Mouse (Mus musculus): ENCODE data around the gene Gm37240. TPM values are rescaled to one million over a fixed set of nuclear protein-coding genes. Genes with fewer than 3 reads are reported as not detected.

The Gm37240 gene
- polyA plus RNA-seq, 1 experiment from 2014 or later, result 0.67 TPM

DNA sequence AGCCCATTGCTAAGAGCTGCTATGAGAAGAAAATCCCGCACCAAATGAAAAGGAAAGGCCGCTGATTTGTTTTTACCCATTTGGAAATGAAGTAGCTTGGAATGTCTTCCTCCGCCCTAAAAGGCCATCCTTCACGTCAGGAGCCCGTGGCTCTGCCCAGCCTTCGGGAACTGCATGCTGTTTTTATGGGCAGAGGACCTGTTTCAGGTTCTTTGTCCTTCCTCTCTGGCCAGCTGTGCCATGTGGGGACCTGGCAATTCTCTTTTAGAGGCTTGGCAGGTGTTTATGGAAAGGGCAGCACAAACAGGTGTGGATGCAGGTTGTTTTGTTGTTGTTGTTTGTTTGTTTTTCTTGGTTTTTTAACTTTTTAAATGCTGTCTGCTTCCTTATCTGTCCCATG is 1154.8 kb downstream of the Gm37240 start:
- 6% methylated on average over 6 of the region's 6 CpGs for WGBS
- Histone ChIP-seq H3K27me3 (ENCODE audit: control insufficient read depth, insufficient read depth, low read length) (peaks cover 57% of the 10 kb centered on the region), H3K27ac (ENCODE audit: low read depth, low read length) (no peak overlapping the region), H3K9ac (ENCODE audit: low read length) (peak overlapping the region; percentile 54; the same call in 1 of the 2 replicates), H3K4me2 (peak overlapping the region; percentile 49), H3K4me1 (ENCODE audit: control insufficient read depth, insufficient read depth, low read length) (peaks cover 12% of the 10 kb centered on the region), H3K36me3 (ENCODE audit: control insufficient read depth, insufficient read depth, low read length) (no peaks in the 10 kb centered on the region), H3K4me3 (ENCODE audit: low read depth, low read length) (no peak overlapping the region), H3K9me3 (ENCODE audit: control insufficient read depth, low read length) (no peaks in the 10 kb centered on the region)
- DNase-seq (ENCODE audit: low spot score, missing footprints) (no peak), ATAC-seq (ENCODE audit: low FRiP score) (no peak)

DNA sequence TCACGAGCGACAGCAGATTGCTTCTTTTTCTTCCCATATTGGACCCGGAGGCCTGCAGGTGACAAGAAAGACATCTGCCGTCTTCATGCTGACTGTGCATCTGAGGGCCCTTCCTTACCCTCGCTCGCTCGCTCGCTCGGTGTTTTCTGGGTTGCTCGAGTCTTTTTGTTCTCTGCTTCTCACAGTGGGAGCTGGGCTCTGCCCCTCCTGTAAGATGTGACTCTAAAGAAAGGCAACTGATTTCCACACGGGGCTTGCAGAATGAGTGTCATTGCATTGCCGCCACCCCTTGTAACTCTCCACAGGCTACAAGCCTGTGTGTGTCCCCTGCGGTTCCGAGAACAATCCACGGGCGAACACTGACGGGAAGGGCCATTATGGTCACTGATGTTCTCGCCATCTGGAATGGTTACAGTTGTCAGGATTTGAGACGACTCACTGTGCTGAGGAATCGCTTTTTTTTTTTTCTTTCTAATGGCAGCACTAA is 1155.3 kb downstream of the Gm37240 start:
- peaks cover 54% of the 10 kb centered on the region for H3K27me3 ChIP-seq (ENCODE audit: control insufficient read depth, insufficient read depth, low read length)
- ATAC-seq (ENCODE audit: low FRiP score) (peak; percentile 85), DNase-seq (ENCODE audit: low spot score, missing footprints) (peak; percentile 93)
- peaks cover 12% of the 10 kb centered on the region for H3K4me1 ChIP-seq (ENCODE audit: control insufficient read depth, insufficient read depth, low read length)
- H3K9ac ChIP-seq (ENCODE audit: low read length), result peak overlapping the region; percentile 54
- peak overlapping the region; percentile 49 for H3K4me2 ChIP-seq
- H3K27ac ChIP-seq (ENCODE audit: low read depth, low read length), result peak overlapping the region; percentile 9; the same call in 1 of the 2 replicates
- no peaks in the 10 kb centered on the region for H3K36me3 ChIP-seq (ENCODE audit: control insufficient read depth, insufficient read depth, low read length)
- H3K4me3 ChIP-seq (ENCODE audit: low read depth, low read length), result peak overlapping the region; percentile 20
- no peaks in the 10 kb centered on the region for H3K9me3 ChIP-seq (ENCODE audit: control insufficient read depth, low read length)
- 2% methylated on average over 20 of the region's 20 CpGs for WGBS

DNA sequence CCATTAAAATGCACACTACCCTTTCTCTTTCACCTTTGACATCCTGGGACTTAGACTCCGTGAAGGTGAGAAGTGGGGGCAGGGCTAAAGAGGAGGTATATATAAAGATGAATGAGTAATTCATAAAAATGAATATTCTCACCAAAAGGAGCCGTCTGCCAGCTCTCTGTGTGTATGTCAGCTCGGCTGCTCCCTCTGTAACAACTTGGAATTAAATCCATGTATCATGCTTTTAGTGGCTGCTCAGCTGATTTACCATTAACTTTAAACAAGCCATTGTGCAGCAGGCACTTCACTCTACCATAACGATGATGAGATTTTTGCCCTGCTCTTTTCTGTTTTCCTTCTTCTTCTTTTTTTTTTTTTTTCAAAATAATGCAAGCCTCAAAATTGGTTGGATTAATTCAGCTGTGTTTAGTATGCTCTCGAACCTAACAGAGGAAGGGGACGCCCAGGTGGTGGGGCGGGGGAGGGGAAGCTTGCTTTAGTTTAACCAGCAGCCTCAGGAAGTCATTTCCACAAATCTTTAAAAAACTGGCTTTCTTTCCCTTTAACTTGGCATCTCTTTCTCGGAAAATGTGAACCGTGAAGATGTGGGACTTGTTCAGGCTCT is 1155.8 kb downstream of the Gm37240 start:
- ATAC-seq (ENCODE audit: low FRiP score) (no peak), DNase-seq (ENCODE audit: low spot score, missing footprints) (no peak)
- Histone ChIP-seq H3K9me3 (ENCODE audit: control insufficient read depth, low read length) (no peaks in the 10 kb centered on the region), H3K4me1 (ENCODE audit: control insufficient read depth, insufficient read depth, low read length) (peaks cover 12% of the 10 kb centered on the region), H3K4me2 (peak overlapping the region; percentile 49), H3K27me3 (ENCODE audit: control insufficient read depth, insufficient read depth, low read length) (peaks cover 52% of the 10 kb centered on the region), H3K36me3 (ENCODE audit: control insufficient read depth, insufficient read depth, low read length) (no peaks in the 10 kb centered on the region), H3K4me3 (ENCODE audit: low read depth, low read length) (peak overlapping the region; percentile 20), H3K27ac (ENCODE audit: low read depth, low read length) (no peak overlapping the region), H3K9ac (ENCODE audit: low read length) (peak overlapping the region; percentile 54)
- WGBS, result 16% methylated on average over 9 of the region's 9 CpGs

DNA sequence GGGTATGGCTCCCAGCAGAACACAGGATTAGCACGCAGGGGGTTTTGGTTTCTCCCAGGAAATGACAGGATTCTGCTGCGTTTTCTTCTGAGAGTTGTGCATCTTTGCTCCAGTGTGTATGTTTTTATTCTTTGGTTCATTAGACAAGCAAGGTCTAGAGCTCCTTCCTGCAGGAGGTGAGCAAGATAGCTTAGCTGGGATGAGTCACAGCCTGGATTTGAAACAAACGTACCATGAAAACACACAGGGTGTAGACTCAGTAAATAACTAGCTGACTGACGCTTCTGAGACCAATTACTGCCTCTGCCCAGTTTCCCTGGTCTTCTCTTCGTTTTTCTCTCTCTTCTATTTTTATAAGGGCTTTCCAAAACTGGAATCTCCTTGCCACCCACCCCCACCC is 1156.3 kb downstream of the Gm37240 start:
- 32% methylated on average over 5 of the region's 5 CpGs for WGBS
- Histone ChIP-seq H3K9me3 (ENCODE audit: control insufficient read depth, low read length) (no peaks in the 10 kb centered on the region), H3K9ac (ENCODE audit: low read length) (no peak overlapping the region), H3K27ac (ENCODE audit: low read depth, low read length) (no peak overlapping the region), H3K27me3 (ENCODE audit: control insufficient read depth, insufficient read depth, low read length) (peaks cover 50% of the 10 kb centered on the region), H3K4me1 (ENCODE audit: control insufficient read depth, insufficient read depth, low read length) (peaks cover 12% of the 10 kb centered on the region), H3K36me3 (ENCODE audit: control insufficient read depth, insufficient read depth, low read length) (no peaks in the 10 kb centered on the region), H3K4me2 (no peak overlapping the region), H3K4me3 (ENCODE audit: low read depth, low read length) (no peak overlapping the region)
- ATAC-seq (ENCODE audit: low FRiP score) (no peak), DNase-seq (ENCODE audit: low spot score, missing footprints) (no peak)

DNA sequence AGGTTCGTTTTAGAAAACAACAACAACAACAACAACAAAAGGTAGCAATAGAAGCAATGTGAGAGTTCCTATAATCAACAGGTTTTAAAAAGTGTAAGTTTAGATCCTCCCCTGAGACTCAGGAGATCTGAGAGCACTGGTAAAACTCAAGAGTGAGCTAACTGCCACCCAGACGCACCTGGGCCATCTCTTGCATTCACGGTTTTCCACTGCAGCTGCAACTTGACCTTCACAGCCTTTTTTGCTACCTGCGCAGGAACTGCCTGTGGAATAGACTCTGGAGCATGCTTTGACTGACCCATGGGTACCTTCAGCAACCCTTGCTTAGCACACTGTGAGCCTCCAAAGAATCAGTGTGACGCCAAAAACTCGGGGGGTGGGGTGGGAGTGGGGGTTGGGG is 1157.5 kb downstream of the Gm37240 start:
- Histone ChIP-seq H3K9me3 (ENCODE audit: control insufficient read depth, low read length) (no peaks in the 10 kb centered on the region), H3K4me2 (no peak overlapping the region), H3K9ac (ENCODE audit: low read length) (no peak overlapping the region), H3K27me3 (ENCODE audit: control insufficient read depth, insufficient read depth, low read length) (peaks cover 49% of the 10 kb centered on the region), H3K36me3 (ENCODE audit: control insufficient read depth, insufficient read depth, low read length) (no peaks in the 10 kb centered on the region), H3K4me1 (ENCODE audit: control insufficient read depth, insufficient read depth, low read length) (peaks cover 12% of the 10 kb centered on the region), H3K27ac (ENCODE audit: low read depth, low read length) (no peak overlapping the region), H3K4me3 (ENCODE audit: low read depth, low read length) (no peak overlapping the region)
- DNase-seq (ENCODE audit: low spot score, missing footprints) (no peak), ATAC-seq (ENCODE audit: low FRiP score) (no peak)
- WGBS, result 86% methylated on average over 6 of the region's 6 CpGs

- no peaks in the 10 kb centered on the region for H3K9me3 ChIP-seq (ENCODE audit: control insufficient read depth, low read length)
- no peak overlapping the region for H3K27ac ChIP-seq (ENCODE audit: low read depth, low read length)
- WGBS, result 67% methylated on average over 5 of the region's 5 CpGs
- no peak overlapping the region for H3K9ac ChIP-seq (ENCODE audit: low read length)
- ATAC-seq (ENCODE audit: low FRiP score) (no peak), DNase-seq (ENCODE audit: low spot score, missing footprints) (no peak)
- H3K27me3 ChIP-seq (ENCODE audit: control insufficient read depth, insufficient read depth, low read length), result peaks cover 5% of the 10 kb centered on the region
- no peak overlapping the region for H3K4me2 ChIP-seq
- no peaks in the 10 kb centered on the region for H3K36me3 ChIP-seq (ENCODE audit: control insufficient read depth, insufficient read depth, low read length)
- H3K4me1 ChIP-seq (ENCODE audit: control insufficient read depth, insufficient read depth, low read length), result no peaks in the 10 kb centered on the region
- H3K4me3 ChIP-seq (ENCODE audit: low read depth, low read length), result no peak overlapping the region
These were observed 1163.3 kb downstream of the Gm37240 start for GRCm38 (mm10) chr3:84723996-84724395.

DNA sequence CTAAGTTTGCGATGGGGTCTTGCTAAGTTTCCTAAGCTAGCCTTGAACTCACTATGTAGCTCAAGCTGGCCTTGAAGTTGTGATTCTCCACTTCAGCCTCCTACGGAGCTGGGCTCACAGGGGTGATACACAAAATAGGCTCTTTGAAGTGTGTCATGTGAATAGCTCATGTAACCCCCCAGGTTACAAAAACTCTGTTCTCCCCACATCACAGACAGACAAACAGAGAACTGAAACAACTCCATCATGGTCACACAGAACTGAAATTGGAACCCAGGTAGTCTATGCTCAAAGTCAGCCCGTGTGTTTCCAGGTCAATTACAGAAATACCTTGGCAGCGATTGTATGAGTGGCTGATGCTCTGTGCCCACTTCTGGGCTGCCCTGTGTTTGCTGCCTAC is 1164.6 kb downstream of the Gm37240 start:
- no peaks in the 10 kb centered on the region for H3K9me3 ChIP-seq (ENCODE audit: control insufficient read depth, low read length)
- no peak overlapping the region for H3K4me2 ChIP-seq
- ATAC-seq (ENCODE audit: low FRiP score) (no peak), DNase-seq (ENCODE audit: low spot score, missing footprints) (no peak)
- H3K27me3 ChIP-seq (ENCODE audit: control insufficient read depth, insufficient read depth, low read length), result no peaks in the 10 kb centered on the region
- no peak overlapping the region for H3K4me3 ChIP-seq (ENCODE audit: low read depth, low read length)
- H3K36me3 ChIP-seq (ENCODE audit: control insufficient read depth, insufficient read depth, low read length), result no peaks in the 10 kb centered on the region
- H3K4me1 ChIP-seq (ENCODE audit: control insufficient read depth, insufficient read depth, low read length), result no peaks in the 10 kb centered on the region
- WGBS, result 85% methylated on average over 4 of the region's 4 CpGs
- H3K27ac ChIP-seq (ENCODE audit: low read depth, low read length), result no peak overlapping the region
- no peak overlapping the region for H3K9ac ChIP-seq (ENCODE audit: low read length)

GRCm38 (mm10) chr3:84715073-84715768 is 1172.1 kb downstream of the Gm37240 start:
- Histone ChIP-seq H3K9ac (ENCODE audit: low read length) (no peak overlapping the region), H3K4me2 (no peak overlapping the region), H3K27me3 (ENCODE audit: control insufficient read depth, insufficient read depth, low read length) (no peaks in the 10 kb centered on the region), H3K4me3 (ENCODE audit: low read depth, low read length) (no peak overlapping the region), H3K27ac (ENCODE audit: low read depth, low read length) (no peak overlapping the region), H3K4me1 (ENCODE audit: control insufficient read depth, insufficient read depth, low read length) (no peaks in the 10 kb centered on the region), H3K36me3 (ENCODE audit: control insufficient read depth, insufficient read depth, low read length) (no peaks in the 10 kb centered on the region), H3K9me3 (ENCODE audit: control insufficient read depth, low read length) (no peaks in the 10 kb centered on the region)
- DNase-seq (ENCODE audit: low spot score, missing footprints) (no peak), ATAC-seq (ENCODE audit: low FRiP score) (no peak)
- WGBS, result 97% methylated on average over 15 of the region's 15 CpGs

GRCm38 (mm10) chr3:84712941-84713340 is 1174.4 kb downstream of the Gm37240 start:
- H3K9ac ChIP-seq (ENCODE audit: low read length), result no peak overlapping the region
- no peaks in the 10 kb centered on the region for H3K9me3 ChIP-seq (ENCODE audit: control insufficient read depth, low read length)
- DNase-seq (ENCODE audit: low spot score, missing footprints), result no peak
- no peaks in the 10 kb centered on the region for H3K4me1 ChIP-seq (ENCODE audit: control insufficient read depth, insufficient read depth, low read length)
- 49% methylated on average over 2 of the region's 2 CpGs for WGBS
- H3K4me2 ChIP-seq, result no peak overlapping the region
- H3K27ac ChIP-seq (ENCODE audit: low read depth, low read length), result no peak overlapping the region
- no peak overlapping the region for H3K4me3 ChIP-seq (ENCODE audit: low read depth, low read length)
- no peak for ATAC-seq (ENCODE audit: low FRiP score)
- H3K27me3 ChIP-seq (ENCODE audit: control insufficient read depth, insufficient read depth, low read length), result no peaks in the 10 kb centered on the region
- H3K36me3 ChIP-seq (ENCODE audit: control insufficient read depth, insufficient read depth, low read length), result no peaks in the 10 kb centered on the region

Data from midbrain, embryonic 11.5 days (tissue).